ENCODE assay signal across 26 mouse cellular contexts in genomic region chr8:97473326-97473725, GRCm38 (mm10).
"Had no signal": no experiment of that assay in that cellular context is flagged by ENCODE, and none has a peak within 500 bp of the region (broad histone marks: within the 10 kb centered on the region; RNA-seq: fewer than 3 reads in every experiment).

No protein-coding gene starts in this region.

- ATAC-seq: hindbrain, postnatal 0 days; intestine, embryonic 16.5 days had no signal

- H3K4me3 ChIP-seq: gastrocnemius, adult 2 months; heart, adult 2 months; heart, embryonic 13.5 days; heart, embryonic 15.5 days; hindbrain, embryonic 13.5 days; hindbrain, embryonic 15.5 days; limb, embryonic 12.5 days; limb, embryonic 15.5 days; liver, embryonic 13.5 days; liver, embryonic 15.5 days had no signal

- H3K9me3 ChIP-seq: heart, embryonic 13.5 days; heart, embryonic 15.5 days; hindbrain, embryonic 13.5 days; hindbrain, embryonic 15.5 days; limb, embryonic 12.5 days; limb, embryonic 15.5 days; liver, embryonic 13.5 days; liver, embryonic 15.5 days had no signal

- H3K9ac ChIP-seq: heart, embryonic 13.5 days; heart, embryonic 15.5 days; hindbrain, embryonic 13.5 days; hindbrain, embryonic 15.5 days; limb, embryonic 12.5 days; limb, embryonic 15.5 days; liver, embryonic 13.5 days; liver, embryonic 15.5 days had no signal

- H3K27ac ChIP-seq: gastrocnemius, adult 2 months; heart, adult 2 months; heart, embryonic 13.5 days; heart, embryonic 15.5 days; hindbrain, embryonic 13.5 days; hindbrain, embryonic 15.5 days; hindbrain, postnatal 0 days; limb, embryonic 12.5 days; limb, embryonic 15.5 days; liver, embryonic 13.5 days; liver, embryonic 15.5 days had no signal

- H3K4me1 ChIP-seq: heart, embryonic 13.5 days; heart, embryonic 15.5 days; limb, embryonic 12.5 days; limb, embryonic 15.5 days; liver, embryonic 13.5 days; liver, embryonic 15.5 days had no signal

- H3K27me3 ChIP-seq: heart, embryonic 13.5 days; heart, embryonic 15.5 days; hindbrain, embryonic 13.5 days; hindbrain, embryonic 15.5 days; limb, embryonic 12.5 days; limb, embryonic 15.5 days; liver, embryonic 13.5 days; liver, embryonic 15.5 days had no signal

- H3K4me2 ChIP-seq: heart, embryonic 11.5 days; heart, embryonic 13.5 days; heart, embryonic 15.5 days; hindbrain, embryonic 13.5 days; hindbrain, embryonic 15.5 days; limb, embryonic 12.5 days; limb, embryonic 15.5 days; liver, embryonic 13.5 days; liver, embryonic 15.5 days had no signal

- DNase-seq: gastrocnemius, adult 2 months; gastrocnemius, postnatal 10 days; gastrocnemius, postnatal 25 days; heart, adult 11 months; heart, adult 2 months; heart, postnatal 14 days; heart, postnatal 36 days; kidney, adult 11 months; kidney, adult 2 months; kidney, adult 9 months; kidney, postnatal 14 days; kidney, postnatal 36 days; layer of hippocampus, adult 9-11 months; layer of hippocampus, postnatal 36 days; left cerebral cortex, postnatal 4 days; liver, embryonic 13.5 days had no signal

- H3K36me3 ChIP-seq: heart, embryonic 13.5 days; heart, embryonic 15.5 days; hindbrain, embryonic 13.5 days; hindbrain, embryonic 15.5 days; limb, embryonic 12.5 days; limb, embryonic 15.5 days; liver, embryonic 13.5 days; liver, embryonic 15.5 days had no signal
